Mouse (Mus musculus) thymus, postnatal 4 days (tissue): Measurements from ENCODE around the gene Clgn.

Experiments
- DNase-seq: peaks from one replicate; pipeline ENCODE4 v3.0.0; 2021

The Clgn gene

GRCm38 (mm10) chr8:83389316-83390005 lies at the start of gene Clgn:
TSS of gene Clgn (plus strand) at chr8:83389867.
- peak; percentile 76 for DNase-seq

DNA sequence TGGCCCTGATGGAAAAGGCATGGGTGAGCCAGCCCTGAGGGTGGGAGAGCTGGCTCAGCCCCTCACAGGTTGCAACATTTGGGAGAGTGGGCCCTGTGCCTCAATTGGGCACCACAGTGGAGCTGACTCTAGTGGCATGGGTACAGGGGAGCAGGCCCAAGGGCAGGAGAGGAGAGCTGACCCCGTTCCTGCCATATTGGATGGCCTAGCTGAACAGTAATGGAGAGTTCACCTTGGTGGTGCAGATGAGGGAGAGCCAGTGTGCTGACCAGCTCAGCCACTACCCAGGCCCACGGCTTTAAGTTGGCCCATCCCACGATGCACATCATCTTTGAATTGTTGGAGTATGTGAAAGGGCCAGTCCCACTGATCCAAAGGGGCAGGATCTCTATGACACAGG lies 47.6 kb upstream of the Clgn start:
- DNase-seq, result no peak

- DNase-seq, result no peak
These were observed 47.0 kb upstream of the Clgn start for GRCm38 (mm10) chr8:83342693-83343092.

- DNase-seq, result no peak
These were observed 41.4 kb upstream of the Clgn start, which contains the start of gene Mgat4d for GRCm38 (mm10) chr8:83348263-83348662. TSS of gene Mgat4d (plus strand) at chr8:83348471.

DNA sequence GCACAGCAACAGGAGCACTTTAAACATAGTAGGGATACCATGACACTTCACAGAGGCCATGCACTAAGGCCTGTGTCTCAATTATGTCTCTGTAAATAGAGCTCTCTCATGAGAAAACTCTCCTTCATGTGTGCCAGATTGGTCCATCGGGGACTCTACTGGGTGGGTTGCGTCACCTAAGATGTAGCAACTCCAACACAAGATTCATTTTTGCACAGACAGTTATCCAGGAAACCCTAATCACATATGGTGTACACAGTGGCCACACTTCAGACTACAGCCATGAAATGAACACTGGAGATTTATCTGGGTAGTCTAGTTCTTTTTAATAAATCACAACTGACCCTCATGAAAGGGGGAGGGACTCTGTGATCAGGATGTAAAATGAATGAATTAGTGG lies 38.4 kb upstream of the Clgn start:
- no peak for DNase-seq

GRCm38 (mm10) chr8:83363156-83363769 lies 26.4 kb upstream of the Clgn start:
- DNase-seq, result no peak

- DNase-seq, result no peak
These were observed 12.4 kb upstream of the Clgn start for GRCm38 (mm10) chr8:83377231-83377630.

GRCm38 (mm10) chr8:83380141-83380540 lies 9.5 kb upstream of the Clgn start:
- DNase-seq, result no peak

GRCm38 (mm10) chr8:83381016-83381415 lies 8.7 kb upstream of the Clgn start:
- DNase-seq, result no peak

DNA sequence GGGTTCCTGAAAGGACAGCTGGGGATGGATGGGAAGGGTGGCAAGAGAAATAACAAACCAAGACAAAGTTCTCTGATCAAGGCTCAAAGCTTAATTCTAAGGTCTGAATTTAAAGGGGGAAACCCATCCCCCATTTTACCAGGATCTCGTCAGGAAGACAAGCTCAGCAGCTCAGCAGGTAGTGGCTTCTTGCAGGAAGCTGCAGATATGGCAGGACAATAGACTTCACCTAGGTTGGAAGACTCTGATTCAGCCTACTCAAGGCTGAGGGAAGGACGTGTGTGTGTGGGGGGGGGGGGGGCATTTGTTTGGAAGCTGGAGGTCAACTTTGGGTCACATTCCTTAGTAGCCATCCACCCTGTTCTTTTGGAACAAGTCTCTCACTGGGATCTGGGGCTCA lies 6.8 kb upstream of the Clgn start:
- no peak for DNase-seq

DNA sequence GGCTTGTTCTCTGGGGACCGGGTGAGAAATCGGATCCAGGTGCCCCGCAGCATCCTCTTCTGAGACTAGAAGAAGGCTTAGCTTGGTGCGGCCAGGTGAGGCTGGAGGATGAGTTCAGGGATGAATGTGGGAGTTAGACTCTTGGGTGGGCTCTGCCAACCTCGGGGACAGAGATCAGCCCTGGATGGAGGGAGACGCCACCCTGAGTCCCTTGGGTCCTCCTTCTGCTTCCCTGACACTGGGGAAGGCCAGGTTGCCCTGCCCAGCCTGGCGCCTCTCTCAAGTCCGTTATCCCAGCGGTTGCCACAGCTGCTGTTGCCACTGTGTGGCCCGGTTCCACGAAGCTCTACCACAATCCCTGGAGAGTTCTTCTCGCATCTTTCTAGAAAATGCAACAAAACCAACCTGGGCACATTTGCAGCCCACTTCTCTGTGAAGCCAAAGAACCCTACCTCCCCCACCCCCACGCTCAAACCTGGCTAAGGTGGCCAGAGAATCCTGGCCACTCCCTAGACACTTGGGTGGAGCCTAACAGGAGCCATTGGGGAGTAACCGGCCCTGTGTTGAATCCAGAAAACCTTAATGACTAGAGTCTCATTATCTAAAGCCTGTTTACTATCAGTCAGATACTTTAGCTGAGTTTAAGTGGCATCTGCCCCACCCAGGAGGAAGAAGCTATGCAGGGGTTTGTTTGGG lies 487 bp downstream of the Clgn start:
- no peak for DNase-seq

DNA sequence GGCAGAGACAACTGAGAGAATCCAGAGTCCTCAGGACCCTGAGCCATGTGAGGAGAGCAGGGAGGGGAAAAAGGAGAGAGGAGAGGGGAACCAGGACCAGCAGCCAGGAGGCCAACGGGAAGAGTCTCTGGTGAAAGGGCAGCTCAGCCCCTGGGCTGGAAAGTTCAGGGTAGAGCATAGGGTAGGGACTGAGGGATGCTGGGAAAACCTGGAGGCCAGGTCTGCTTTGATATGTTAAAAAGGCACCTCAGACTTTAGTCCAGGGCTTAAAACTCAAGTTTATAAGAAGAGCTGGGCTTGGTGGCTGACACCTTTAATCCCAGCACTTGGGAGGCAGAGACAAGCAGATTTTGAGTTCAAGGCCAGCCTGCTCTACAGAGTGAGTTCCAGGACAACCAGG lies 2.9 kb downstream of the Clgn start:
- DNase-seq, result no peak

- DNase-seq, result no peak
These were observed 4.7 kb downstream of the Clgn start for GRCm38 (mm10) chr8:83394325-83394724.

- DNase-seq, result no peak
These were observed 7.0 kb downstream of the Clgn start for GRCm38 (mm10) chr8:83396680-83397079.

GRCm38 (mm10) chr8:83397726-83398125 lies 8.1 kb downstream of the Clgn start:
- no peak for DNase-seq

- no peak for DNase-seq
These were observed 15.9 kb downstream of the Clgn start for GRCm38 (mm10) chr8:83405548-83405947.

DNA sequence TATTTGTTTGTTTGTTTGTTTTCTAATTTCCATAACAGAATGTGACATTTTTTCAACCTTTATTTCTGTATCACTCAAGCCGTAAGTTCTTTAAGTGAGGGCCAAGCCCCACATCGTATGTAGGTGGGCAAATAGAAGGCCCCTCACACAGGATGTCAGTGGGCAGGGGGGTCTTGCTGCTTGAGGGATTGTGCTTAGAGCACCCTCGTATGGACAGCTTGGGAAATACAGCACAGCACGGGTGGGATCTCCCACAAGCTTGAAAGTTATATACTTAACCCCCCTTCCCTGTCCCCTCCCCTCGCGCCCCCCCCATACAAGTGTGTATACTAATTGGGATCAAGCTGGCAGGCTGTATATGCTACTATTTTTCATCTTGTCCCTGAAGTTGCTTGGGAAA lies 17.2 kb downstream of the Clgn start:
- peak; percentile 46 for DNase-seq

DNA sequence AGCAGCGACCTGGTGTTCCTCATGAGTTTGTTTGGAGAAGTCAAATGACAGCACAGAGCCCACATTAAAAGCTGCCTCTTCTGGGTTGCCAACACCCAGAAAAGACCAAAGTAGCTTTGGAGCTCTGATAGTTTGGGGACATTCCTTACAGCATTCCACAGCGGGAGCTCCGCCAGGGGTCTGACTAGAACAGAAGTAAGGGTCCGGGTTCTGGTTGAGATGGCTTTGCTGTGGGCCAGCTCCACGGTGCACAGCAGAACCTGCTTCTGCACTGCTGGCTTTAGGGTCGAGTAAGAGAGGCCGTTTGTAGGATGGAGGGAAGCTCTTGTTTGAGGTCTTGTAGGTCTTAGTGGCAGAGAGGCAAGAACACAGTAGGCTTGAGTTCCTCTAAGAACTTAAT lies 18.8 kb downstream of the Clgn start:
- no peak for DNase-seq

- DNase-seq, result no peak
These were observed 27.2 kb downstream of the Clgn start for GRCm38 (mm10) chr8:83416878-83417277.

- no peak for DNase-seq
These were observed 28.3 kb downstream of the Clgn start for GRCm38 (mm10) chr8:83417970-83418369.

DNA sequence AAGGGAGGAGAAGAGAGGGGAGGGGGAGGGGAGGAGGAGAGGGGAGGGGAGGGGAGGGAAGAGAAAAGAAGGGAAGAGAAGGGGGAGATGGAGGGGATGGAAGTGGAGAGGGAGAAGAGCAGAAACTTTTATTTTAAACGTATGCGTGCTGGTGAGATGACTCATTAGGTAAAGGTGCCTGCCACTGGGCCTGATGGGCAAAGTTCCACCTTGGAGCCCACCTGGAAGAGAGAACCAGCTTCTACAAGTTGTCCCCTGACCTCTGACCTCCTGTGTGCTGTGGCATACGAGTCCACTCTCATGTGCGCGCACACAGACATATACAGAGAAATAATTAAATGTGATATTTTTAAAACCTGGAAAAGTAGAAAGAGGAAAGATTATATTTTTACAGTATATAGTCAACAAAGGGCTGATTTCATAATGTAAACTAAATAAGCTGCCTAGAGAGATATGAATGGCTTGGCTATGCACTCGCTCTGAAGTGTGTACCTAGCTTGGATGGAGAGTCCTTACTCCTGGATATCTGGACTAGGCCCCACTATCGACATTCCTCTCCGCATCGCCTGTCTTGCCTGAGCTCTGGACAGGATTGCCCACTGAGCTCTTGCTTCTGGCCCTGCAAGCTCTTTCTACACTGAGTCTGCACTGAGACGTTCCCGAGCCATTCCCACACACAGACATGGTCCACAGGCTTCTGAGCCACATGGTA lies 29.3 kb downstream of the Clgn start:
- no peak for DNase-seq

DNA sequence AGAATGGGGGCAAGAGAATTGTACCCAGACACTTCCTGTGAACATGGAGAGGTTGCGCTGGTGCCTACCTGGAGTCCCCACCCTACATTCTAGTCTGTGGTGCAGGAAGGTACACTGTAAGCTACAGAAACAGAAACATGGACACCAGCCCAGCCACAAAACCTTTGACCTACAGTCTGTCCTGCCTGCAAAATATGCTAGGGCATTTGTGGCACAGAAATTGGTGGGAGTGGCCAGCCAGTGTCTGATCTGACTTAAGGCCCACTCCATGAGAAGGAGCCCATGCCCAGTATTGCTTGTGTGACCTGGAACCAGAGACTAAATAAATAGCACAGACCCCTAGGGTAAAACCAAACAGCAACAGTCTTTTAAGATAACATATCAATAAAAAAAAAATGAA lies 31.7 kb downstream of the Clgn start:
- DNase-seq, result no peak

GRCm38 (mm10) chr8:83423032-83423825 lies 33.6 kb downstream of the Clgn start:
- DNase-seq, result no peak
